Mouse (Mus musculus) gastrocnemius, postnatal 25 days (tissue): ENCODE results near the gene Cdh4. TPM values are rescaled to one million over a fixed set of nuclear protein-coding genes. Genes with fewer than 3 reads are reported as not detected.

ENCODE experiments used
- DNase-seq: peaks from one replicate; pipeline ENCODE4 v3.0.0; 2022
- total RNA-seq, 2 experiments: library from RNA; stranded (reverse); gene quantifications; 1 replicate in 1 of 2; 2 replicates in 1 of 2; pipeline ENCODE4 v1.2.3; 2021

Gene Cdh4
- total RNA-seq, 2 experiments from 2014 or later: 6.7 to 9.6 TPM

DNA sequence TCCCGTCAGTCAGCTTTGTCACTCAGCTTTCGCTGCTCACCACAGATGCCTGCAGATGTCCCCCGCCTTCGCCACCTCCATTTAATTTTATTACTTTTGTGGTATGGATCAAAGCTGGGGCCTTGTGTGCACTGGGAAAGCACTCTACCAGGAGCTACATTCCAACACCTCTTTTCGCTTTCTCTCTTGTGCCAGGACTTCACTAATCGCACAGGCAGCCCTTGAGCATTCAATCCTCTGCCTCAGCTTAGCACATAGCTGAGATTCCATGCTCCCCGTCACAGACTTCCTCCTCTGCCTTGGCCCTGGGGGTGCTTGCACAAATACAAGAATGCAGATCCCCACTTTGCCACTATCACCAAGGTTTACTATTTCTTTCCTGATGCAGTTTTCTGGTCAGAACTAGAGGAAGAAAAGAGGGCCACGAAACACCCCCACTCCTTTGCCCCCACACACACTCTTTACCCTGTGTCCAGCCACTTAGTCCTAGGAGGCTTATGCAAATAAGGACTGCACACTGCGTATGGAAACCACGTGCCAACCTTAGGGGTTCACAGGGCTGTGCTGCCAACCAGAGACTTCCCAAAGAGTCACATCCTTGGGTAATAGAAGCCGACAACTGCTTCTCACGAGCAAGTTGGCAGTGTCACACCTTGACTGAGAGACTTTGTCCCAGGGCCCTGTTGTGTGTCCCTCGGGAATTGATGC is 350.3 kb downstream of the Cdh4 start:
- no peak for DNase-seq

DNA sequence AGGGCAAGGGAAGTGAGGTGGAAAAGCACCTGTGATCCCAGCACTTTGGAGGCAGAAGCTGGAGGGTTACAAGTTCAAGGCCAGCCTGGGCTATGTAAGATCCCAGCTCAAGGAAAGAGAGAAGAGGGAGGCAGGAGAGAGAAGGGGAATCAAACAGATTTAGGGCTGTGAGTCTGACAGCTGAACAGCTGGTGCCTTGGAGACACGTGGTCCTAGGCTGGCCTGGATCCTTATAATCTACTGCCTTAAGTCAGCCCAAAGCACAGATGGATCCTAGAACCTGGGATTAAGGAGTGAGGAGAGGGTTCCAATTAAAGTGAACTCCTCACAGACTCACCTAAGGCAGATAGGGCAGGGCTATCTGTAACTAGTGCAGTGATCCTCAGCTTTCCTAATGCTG is 352.1 kb downstream of the Cdh4 start:
- DNase-seq: no peak

DNA sequence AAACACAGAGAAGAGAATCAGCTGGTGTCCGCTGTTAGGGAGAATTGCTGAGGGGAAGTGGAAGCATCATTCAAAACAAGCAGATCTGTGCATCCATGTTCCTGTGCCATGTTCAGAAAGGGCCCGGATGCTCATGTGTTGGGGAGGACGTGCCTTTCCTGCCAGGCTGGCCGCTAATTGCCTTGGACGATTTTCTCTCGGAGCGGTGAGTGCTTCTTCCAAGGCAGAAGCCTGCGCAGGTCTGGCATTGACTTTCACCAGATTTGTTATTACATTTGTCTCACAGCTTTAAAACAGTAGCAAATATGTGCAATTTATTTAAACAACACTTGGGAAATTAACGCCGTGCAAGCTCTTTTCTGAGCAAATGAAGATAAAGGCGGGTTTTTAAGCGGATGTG is 353.2 kb downstream of the Cdh4 start:
- DNase-seq: no peak

DNA sequence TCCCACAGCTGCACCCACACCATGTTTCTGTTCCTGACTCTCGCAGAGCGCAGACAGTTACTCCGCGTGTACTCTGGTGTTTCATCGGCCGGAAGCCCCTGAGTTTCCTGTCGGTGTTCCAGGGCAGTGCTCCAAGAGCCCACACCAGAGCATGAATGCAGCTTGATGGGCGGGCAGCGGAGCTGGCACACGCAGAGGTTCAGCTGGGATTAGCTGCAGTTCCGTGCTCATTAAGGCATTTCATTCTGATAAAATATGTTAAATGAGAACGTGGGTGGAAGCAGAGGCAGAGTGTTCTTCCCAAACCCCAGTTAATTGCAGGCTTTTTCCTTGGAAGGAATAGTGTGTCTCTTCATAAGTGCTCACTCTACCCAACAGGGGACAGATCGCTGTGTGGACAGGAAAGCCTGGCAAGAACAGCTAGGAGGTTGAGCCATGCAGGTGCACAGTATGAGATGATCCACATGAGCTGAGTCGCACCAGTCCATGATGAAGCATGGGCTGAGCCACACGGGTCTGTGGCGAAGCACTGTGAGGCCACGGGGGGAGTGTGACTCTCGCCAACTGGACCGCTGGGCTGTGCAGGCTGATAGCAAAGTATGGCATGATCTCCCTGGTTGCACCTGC is 357.8 kb downstream of the Cdh4 start:
- no peak for DNase-seq

DNA sequence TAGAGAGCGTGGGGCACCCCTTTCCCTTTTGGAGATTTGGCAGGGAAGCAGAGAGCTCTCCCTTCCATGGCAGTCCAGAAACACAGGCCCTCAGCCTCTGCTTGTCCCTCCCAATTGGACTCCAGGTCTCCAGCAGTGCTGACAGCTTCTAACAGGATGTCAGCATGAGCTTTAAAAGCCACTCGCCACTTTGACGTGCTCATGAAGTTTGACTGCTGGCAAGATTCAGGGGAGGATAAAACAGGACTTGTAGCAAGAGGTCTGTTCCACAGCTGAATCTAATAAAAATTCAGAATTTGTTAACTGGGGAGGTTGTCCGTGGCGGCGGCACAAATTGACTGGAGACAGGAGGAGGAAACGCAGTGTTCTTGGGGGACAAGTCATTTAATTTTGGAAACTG is 358.8 kb downstream of the Cdh4 start:
- DNase-seq: no peak

DNA sequence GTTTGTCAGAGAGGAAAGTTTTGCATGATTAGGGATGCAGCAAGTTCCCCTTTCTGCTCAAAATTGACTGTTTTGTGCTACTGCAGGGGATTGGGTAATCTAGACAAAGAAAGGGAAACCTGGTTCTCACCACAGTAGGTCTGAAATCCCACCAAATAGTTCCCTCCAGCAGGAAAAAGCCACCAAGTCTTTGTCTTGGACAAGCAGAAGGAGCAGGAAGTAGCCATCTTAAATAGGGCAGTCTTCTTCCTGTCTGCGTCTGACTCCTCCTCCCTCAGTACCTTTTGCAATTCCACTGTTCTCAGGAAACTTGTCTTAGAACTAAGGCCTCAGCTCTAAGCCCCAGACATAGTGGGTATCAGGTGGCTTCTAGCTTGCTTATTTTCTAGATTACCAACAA is 360.2 kb downstream of the Cdh4 start:
- no peak for DNase-seq

DNA sequence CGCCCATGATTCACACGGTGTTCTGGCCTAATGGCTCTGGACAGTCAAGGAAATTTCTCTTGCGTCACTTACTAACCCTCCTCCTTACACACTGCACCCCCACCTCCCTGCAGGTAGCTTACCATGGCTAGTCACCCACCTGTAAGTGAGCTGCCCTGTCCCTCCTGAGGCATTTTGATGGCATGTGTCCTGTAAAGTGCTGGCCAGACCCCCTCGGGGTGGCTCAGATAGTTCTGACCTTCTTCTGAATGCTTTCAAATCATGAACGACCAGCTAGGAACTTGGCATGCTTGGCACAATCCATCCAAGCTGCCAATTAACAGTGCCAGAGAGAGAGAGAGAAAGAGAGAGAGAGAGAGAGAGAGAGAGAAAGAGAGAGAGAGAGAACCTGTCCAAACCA is 368.9 kb downstream of the Cdh4 start:
- DNase-seq: no peak

DNA sequence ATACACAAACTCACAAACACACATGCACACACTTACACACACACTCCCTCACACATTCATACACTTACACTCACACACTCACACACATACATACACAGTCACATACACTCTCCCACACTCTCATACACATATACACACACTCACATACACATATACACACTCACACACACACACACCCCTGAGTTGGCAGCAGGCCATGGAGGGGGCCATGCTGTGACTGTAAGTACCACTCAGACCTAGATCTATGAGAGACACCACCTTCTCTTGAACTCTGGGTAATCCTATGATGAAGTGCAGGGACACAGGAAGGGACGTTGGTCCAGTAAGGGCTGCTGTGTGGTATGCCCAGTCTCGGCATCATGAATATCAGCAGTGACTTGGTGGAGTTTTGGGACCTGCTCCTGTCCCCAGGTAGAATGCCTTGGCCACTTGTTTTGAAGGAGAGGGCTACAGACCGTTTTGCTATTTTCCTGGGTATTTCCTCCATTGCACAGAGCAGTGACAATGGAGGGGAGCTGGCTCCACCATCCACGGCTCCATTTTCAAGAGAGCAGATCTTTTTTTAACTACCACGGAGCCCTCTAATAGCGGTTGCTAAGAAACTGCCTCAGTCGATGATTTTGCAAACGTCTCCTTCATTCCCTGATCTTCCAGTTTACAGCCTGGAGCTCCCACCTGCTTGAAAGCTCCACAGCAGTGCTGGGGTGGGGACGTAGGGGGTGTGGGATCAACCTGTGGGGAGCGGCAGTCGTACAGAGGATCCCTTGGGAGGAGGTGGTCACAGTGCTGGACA is 371.0 kb downstream of the Cdh4 start:
- DNase-seq: no peak

DNA sequence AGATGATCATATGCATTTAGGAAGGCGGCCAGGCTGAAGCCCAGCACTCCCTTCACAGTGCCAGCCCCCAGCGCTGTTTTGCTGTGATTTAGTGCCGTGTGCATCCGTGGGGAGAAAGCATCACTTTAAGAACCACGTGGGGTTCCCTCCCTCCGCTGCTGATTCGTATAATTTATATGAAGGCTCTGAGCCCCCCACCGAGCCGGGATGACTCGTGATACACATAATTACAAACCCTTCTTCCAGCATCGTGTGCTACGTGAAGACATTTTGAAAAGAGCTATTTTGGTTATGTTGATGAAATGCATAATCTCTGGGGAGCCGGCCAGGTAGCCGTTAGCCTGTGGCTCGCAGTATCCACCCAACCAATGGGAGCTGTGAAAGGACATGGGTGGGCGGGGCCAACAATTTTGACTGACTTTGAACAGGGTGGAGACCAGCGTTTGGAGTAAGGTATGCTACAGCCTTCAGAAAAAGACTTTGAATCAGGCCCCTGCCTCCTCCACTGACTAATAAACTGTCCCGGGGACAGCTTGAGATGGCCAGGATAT is 382.6 kb downstream of the Cdh4 start:
- no peak for DNase-seq

DNA sequence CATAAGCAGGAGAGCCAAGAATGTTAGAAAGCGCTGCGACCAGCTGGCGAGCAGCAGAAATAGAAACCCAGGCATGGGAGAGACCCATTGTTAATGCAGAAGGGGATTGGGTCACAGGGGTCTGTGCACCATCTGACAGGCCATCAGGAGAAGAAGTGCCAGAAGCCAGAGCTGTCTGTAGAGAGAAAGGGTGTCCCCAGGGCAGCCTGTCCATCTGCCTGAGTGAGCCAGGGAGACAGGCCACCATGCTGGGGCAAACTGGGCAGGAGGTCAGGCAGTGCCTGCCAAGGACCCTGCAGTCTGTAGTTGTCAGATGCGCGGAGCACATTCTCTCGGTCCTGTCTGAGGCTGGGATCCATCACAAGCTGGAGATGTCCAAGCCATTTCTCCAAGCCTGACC is 386.7 kb downstream of the Cdh4 start:
- DNase-seq: no peak

DNA sequence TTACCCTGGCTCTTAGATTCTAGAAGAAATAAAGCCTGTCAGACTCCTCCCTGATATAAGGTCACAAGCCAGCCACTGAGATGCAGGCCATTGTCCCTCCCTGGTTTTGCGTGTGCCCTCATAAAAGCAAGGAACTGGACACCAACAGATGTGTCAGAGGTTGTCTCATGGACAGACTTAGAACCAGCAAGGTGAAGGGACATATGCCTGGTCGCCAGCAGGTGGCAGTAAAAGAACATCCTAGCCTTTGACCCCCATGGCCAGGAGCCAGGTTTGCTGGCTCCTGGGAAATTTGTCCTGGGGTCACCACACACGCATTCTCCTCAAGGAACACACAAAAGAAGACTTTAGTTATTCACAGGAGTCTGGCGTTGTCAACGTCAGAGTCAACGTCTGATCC is 387.7 kb downstream of the Cdh4 start:
- DNase-seq: no peak

DNA sequence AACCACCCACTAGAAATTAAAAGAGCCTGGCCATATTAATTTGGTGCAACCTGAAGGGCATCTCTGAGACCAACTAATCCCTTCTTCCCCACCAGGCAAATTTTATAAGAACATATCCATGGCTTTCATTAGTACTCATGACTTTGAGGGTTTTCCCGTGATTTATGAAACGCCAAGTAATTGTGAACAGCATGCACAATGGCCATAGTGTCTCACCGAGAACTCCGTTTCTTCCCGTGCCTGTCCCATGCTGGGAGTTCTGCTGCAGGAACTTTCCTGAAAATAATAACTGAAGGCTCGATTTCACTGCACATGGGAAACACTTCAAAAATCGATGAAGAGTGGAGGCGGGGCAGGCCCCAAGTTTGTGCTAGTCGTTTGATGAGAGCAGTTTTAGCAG is 392.7 kb downstream of the Cdh4 start:
- no peak for DNase-seq

DNA sequence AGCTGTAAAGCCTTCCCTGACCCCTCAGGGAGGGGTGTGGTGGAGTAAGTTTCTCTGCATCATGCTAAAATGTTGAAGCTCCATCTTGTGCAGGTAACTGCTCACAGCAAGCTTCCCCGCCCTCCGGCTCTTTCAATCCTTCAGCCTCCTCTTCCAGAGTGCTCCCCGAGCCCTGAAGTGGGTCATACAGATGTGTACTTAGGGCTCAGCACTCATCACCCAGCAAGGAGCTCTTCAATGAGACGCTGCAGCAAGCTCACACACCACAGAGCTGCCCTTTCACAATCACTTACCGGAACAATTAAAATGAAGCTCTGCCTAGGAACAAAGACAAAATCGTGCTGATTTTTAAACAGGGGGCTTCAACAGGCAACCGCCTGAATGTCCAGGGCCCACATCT is 393.3 kb downstream of the Cdh4 start:
- DNase-seq: no peak

DNA sequence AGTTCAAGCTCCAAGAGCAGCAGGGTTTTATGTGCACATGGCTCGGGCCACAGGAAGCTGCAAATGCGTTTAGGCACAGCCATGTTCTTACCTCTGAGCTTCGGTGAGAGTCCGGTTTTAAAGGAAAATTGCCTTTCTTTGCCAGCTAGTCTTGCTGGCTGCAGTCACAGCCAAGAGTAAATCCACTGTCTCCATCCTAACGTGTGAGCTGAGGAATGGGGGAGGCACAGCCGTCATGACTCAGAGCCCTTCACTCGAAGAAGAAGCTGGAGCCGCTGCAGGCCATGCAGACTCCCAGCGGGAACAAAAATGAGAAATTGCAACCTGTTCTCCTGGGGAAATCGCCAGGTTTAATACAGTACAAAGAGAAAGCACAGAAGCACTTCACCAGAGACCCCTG is 395.0 kb downstream of the Cdh4 start:
- no peak for DNase-seq

DNA sequence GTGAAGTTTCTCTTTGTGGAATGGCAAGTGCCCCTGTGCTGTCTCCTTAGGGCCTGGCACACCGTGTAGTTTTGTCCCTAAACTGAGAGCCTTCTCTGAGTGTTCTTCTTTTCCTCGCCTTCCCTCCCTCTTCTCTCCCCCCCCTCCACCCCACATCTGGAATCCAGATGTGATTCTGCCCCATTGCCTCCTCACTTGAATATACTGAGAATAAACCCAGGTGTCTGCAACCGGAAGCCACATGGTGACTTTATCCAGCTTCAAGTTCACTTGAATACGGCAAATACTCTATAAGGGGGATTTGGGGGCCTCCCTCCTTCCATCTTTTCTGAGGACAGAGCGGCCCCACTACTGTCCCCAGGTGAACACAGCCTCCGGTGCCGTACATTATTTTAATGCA is 395.8 kb downstream of the Cdh4 start:
- no peak for DNase-seq

DNA sequence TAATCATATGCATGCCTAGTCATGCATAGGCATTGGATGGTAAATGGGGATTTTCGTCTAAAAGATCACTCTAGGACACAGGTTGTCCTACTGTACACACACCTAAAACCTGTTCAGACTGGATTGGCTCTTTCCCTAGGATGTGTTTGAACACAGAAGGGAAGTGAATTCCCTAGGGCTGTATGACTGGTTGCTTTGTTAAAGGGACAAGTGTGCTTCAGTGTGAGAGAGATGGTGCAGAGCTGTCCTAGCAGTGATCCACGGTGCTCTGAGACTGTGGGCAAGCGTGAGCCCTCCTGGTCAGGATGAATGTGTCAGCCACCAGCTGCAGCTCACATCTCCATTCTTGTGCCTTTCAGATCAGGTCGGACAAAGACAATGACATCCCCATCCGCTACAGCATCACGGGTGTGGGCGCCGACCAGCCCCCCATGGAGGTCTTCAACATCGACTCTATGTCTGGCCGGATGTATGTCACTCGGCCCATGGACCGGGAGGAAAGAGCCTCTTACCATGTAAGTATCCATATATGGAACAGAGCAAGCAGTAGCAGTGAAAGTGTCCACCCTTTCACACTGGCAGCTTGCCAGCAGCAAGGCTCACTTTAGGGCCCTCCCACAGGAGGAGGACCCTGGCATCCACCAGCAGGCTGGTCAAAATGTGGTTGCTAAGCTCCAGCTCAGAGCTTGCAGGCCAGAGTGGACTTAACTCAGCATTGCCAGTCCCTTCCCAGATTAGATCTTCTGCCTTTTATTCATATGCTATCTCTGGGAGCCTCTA is 400.6 kb downstream of the Cdh4 start:
- no peak for DNase-seq

DNA sequence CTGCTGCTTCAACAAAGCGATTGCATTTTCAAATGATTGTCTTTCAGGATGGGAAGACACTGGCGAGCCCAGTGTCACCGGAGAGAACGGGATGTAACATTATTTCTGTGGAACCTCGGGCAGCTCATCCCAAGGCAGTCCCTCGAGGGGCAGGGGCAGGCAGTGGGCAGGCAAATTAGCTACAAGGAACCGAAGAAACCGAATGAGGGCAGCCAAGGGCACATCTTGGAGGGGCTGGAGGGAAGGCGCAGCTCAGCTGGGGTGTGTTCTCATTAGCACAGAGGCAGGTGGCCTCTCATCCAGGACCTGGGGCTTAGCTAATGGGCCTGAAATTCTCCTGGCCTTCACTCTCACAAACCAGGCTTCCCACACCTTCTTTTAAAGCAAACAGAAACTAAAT is 407.5 kb downstream of the Cdh4 start:
- no peak for DNase-seq

DNA sequence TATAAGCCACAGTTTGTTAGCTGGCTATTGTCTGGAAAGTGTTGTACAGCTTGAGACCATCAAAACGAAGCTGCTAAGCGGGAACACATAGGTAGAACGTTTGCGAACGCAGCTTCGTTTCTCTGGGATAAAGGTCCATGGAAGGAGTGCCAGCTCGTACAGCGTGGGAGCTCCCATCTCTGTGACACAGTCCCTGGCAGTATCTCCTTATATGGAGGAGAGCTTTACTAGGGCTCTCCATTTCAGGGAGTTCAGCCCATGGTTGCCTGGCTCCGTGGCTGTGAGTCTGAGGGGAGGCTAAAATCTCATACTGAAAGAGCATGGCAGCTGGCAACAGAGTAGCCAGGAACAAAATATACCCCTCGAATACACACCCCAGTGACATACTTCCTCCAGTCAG is 409.9 kb downstream of the Cdh4 start:
- DNase-seq: no peak

DNA sequence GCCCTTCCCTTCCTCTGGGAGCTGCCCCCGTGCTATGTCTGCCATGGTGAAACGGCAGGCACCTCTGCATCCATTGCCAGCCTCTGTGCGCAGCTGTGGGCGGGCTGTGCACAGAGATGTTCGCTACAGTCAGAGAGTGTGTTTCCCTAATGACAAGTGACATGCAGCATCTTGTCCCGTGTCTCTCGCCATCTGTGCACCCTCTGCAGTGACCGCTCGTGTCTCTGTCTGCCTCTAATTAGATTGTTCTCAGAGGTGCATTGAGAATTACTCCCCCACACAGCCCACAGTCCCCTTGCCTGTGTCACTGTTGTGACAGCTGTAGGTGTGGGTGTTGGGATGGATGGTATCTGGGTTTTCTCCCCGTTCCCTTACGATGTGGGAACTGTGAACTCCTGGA is 410.6 kb downstream of the Cdh4 start:
- DNase-seq: no peak

DNA sequence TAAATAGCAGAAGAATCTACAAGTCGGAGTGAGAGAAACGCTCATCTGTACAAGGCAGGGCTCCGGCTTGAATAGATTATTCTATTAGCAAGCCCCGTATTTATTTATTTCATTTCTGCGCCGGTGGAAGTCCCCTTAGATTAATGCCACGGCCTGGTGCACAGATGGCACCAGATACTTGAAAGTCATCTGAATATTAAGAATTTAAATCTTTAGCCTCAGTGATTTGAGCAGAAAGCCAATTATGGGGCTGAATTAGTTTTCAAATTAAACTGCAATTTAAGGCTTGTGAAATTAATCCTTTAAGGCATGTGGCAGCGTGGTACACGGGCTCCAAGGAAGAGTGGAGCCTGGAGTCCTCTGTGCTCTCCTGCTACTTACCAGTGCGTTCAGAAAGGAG is 411.7 kb downstream of the Cdh4 start:
- no peak for DNase-seq

DNA sequence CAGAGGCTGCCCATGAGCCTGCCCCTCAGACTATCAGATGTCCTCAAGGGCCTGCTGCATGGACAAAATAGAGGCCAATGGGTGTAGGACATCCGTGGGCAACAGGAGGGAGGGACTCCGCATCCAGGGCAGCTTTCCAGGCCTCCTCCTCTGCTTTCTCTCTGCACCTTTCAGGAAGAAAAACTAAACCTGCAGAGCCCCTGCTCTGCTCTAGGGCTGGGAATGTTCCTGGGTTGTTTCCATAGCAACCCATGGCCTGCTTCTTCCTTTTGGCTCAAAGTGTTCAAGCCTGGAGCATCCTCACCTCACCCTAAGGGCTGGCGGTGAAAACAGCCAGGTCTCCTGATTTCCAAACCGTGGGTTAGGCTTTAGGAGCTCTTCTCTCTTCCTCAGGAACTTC is 414.9 kb downstream of the Cdh4 start:
- no peak for DNase-seq

DNA sequence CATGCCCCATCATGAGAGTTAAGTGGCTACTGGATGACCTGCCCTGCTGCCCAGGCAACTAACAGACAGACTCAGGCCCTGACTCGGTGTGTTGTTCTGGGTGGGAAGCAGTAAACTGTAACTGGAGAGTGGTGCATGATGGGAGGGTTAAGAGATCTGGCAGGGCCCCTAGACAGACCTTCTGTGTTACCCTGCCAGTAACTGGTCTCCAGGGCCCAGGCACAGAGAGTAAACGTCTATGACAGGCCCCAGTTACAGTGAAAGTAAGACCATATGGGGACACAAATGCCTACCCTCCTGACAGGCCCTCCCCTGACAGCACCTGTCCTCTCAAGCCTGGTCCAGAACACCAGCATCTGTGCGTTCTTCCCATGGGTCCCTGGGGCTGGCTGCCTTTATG is 420.4 kb downstream of the Cdh4 start:
- no peak for DNase-seq

DNA sequence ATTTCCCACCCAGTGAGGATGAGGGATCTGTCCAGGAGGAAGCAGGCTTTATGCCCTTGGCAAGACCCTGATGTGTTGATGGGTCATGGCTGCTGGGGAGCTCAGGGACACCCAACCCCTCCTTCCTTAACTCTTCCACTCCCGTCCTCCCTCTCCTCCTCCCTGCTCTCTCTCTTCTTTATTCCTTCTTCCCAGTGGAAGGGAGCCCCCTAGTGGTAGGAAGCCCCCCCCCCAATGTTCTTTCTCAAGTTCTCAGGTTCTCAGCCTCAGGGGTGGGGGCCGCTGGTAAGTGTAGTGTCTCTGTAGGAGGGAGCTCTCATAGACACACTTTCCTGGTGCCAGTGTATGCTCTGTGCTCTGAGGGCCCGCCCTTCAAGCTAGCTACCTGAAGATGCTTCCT is 421.0 kb downstream of the Cdh4 start:
- DNase-seq: no peak
